Mouse (Mus musculus): ENCODE data around the gene Strn3. TPM values are rescaled to one million over a fixed set of nuclear protein-coding genes. Genes with fewer than 3 reads are reported as not detected.
"Not testable (repeated sequence)": the region's sequence is repeated elsewhere in the genome, so short reads cannot be mapped to it uniquely, and the experiment has no call there.

The Strn3 gene
- total RNA-seq, 2 experiments from 2014 or later, result 92.7 to 93.5 TPM

- no peak for DNase-seq
Measured at GRCm38 (mm10) chr12:51693419-51693818, 1.7 kb upstream of the Strn3 start.

GRCm38 (mm10) chr12:51692870-51693269, 1.2 kb upstream of the Strn3 start:
- DNase-seq, result not testable (repeated sequence)

DNA sequence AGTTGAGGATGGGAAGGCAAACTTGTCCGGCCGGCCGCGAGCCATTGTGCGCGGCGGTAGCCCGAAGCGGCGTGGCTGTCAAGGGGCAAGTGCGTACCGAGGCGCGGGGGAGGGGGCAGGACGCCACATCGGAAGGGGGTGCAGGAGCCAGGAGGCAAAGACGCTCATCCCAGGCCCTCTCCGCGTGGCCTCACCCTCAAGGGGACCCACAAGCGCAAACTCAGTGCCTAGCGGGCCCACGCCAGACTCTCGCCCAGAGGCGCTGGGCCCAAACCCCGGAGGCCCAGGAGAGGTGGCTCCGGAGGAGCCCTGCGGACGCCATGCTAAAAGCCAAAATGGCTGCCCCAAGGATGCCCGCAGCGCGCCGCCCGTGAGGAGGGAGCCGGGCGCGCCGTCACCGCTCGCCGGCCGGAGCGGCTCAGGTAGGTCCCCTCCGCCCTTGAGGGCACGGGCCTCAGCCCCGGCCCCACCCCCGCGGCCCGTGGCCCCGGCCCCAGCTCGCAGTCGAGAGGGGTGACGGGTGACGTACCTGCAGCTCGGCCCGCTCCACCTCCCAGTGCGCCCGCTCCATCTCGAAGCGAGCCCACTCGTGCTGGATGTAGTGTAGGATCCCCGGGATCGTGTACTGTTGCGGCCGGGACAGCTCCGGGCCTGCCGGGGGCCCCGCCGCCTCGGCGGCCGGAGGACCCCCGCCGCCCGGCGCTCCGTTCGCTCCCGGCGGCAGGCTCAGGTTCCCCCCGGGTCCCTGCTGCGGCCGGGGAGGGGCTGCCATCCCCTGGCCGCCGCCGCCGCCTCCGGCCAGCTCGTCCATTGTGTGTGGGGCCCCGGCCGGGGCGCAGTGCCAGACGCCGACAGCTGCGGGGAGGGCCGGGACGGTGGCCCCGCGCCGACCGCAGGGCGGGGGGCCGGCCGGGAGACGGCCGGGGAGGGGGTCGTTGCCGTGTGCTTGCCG, 528 bp downstream of the Strn3 start, which contains the start of gene Ap4s1:
Gene Ap4s1 (plus strand): TSS at position 141 of the 952 bp plus-strand sequence.
- peak; percentile 74 to 80 for DNase-seq

DNA sequence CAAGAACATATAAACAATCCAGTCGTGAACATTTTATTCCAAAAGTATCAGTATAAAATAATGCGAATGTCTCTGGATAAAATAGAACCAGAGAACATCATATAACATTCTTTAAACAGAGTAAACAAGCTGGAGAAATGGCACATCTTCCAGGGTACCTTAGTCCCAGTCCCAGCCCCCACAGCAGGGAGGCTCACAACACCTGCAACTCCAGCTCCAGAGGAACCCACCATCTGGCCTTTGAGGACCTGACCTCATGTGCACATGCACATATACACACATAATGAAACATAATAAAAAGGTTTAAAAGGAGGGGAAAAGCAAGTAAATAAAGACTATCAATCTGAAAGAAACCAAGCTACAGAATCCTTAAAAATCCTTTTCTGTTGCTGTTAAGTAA, 3.2 kb downstream of the Strn3 start:
- DNase-seq, result no peak

GRCm38 (mm10) chr12:51678844-51679243, 12.9 kb downstream of the Strn3 start:
- no peak for DNase-seq

- DNase-seq, result no peak
Measured at GRCm38 (mm10) chr12:51676442-51676841, 15.3 kb downstream of the Strn3 start.

- no peak for DNase-seq
Measured at GRCm38 (mm10) chr12:51673270-51673669, 18.4 kb downstream of the Strn3 start.

- no peak for DNase-seq
Measured at GRCm38 (mm10) chr12:51671231-51671891, 20.3 kb downstream of the Strn3 start.

DNA sequence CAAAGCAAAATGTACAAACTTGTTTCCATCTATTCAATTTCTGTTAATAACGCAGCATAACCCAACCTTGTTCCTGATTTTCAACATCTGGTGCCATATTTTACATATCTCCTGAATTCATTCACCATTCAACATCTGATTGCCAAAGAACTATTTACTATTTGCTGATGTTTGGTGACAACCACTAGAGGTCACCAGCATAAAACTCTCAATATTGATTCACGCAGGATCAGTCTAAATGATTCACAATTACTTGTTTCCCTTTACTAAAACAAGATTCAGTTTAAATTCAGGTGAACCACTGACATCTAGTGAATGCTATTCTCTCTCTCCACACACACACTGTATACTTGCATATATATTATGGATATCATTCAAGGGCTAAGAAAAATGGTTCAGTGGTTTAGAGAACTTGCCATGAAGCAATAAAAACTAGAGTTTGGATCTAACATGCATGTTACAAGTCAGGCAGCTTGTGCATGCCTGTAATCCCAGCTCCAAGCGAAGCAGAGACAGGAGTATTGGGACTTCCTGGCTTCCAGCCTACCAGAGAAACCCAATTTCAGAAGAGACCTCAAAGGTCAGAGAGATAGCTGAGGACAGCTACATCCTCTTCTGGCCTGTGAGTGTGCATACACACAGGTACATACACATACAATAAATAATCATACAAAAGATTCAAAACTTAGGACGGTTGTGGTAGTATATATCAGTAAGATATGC, 24.8 kb downstream of the Strn3 start:
- no peak for DNase-seq

DNA sequence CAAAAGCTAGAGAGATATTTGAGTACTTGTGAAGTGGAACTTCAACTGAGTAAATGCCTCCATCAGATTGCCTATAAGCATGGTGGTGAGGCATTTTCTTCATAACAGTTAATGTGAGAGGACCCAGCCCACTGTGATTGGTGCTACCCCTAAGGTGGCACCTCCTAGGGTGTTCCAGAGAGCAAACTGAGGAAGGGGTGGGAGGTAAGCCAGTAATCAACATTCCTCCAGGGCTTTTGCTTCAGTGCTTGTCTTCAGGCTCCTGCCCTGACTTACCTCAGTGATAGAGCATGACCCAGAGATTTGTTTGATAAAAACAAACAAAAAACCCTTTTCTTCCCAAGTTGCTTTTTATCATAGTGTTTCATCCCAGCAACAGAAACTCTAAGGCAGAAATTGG, 27.8 kb downstream of the Strn3 start:
- no peak for DNase-seq

DNA sequence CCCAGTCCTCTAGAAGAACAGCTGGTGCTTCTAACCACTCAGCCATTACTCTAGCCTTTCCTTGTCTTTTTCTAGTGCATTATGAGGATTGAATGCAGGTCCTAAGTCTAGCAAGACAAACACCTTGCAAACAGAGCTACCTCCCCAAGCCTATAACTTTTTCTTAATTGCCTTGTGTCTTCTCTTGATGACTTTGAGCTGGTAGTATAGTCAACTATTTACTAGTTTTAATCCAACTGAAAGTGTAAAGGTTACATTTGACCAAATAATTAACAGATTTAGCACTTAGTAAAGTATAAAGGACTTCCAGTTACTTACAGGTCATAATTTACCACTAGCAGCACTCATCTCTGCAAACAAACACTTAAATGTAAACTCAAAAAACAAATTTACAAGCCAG, 28.7 kb downstream of the Strn3 start:
- no peak for DNase-seq

- no peak for DNase-seq
Measured at GRCm38 (mm10) chr12:51655944-51656465, 35.7 kb downstream of the Strn3 start.

- DNase-seq, result not testable (repeated sequence)
Measured at GRCm38 (mm10) chr12:51649401-51649800, 42.3 kb downstream of the Strn3 start.

GRCm38 (mm10) chr12:51641871-51642270, 49.8 kb downstream of the Strn3 start:
- DNase-seq, result no peak

- DNase-seq, result no peak
Measured at GRCm38 (mm10) chr12:51636689-51637470, 54.8 kb downstream of the Strn3 start.

GRCm38 (mm10) chr12:51636260-51636659, 55.4 kb downstream of the Strn3 start:
- no peak for DNase-seq

GRCm38 (mm10) chr12:51633481-51633880, 58.2 kb downstream of the Strn3 start:
- no peak for DNase-seq

- DNase-seq, result no peak
Measured at GRCm38 (mm10) chr12:51623366-51623694, 68.4 kb downstream of the Strn3 start.

- no peak for DNase-seq
Measured at GRCm38 (mm10) chr12:51622670-51623365, 68.9 kb downstream of the Strn3 start.

- DNase-seq, result no peak
Measured at GRCm38 (mm10) chr12:51621161-51621560, 70.5 kb downstream of the Strn3 start.

- DNase-seq, result no peak
Measured at GRCm38 (mm10) chr12:51620572-51620971, 71.1 kb downstream of the Strn3 start.

Measured in layer of hippocampus, postnatal 36 days (tissue).